Mouse (Mus musculus) CH12.LX (cell line): ENCODE measurements around the gene Nle1.
"Not testable (repeated sequence)": the region's sequence is repeated elsewhere in the genome, so short reads cannot be mapped to it uniquely, and the experiment has no call there.

ENCODE experiments used
- CTCF ChIP-seq, 2 experiments: IDR thresholded peaks in 1 of 2; conservative IDR thresholded peaks in 1 of 2; 2 replicates each; pipeline ENCODE4 v1.5.1; 2011 to 2012; ENCODE audit warnings: low read depth in 2 of 2, low read length in 2 of 2, improper control_type of control experiment in 1 of 2, inconsistent platforms in 1 of 2, mild to moderate bottlenecking in 1 of 2, moderate library complexity in 1 of 2
- GABPA ChIP-seq: IDR thresholded peaks from 2 replicates; pipeline ENCODE4 v1.6.1; 2012; ENCODE audit warnings: low read depth, low read length, improper control_type of control experiment, inconsistent platforms; ENCODE audit not compliant: insufficient replicate concordance
- NRF1 ChIP-seq: IDR thresholded peaks from 2 replicates; pipeline ENCODE4 v1.6.1; 2014; ENCODE audit warnings: low read depth, mild to moderate bottlenecking, inconsistent platforms, low read length, improper control_type of control experiment, moderate library complexity
- PAX5 ChIP-seq: IDR thresholded peaks from 2 replicates; pipeline ENCODE4 v1.6.1; 2012; ENCODE audit warnings: low read length, inconsistent platforms, mixed read lengths
- POLR2A ChIP-seq: IDR thresholded peaks from 2 replicates; pipeline ENCODE4 v1.6.1; 2011; ENCODE audit warnings: low read depth, mild to moderate bottlenecking, improper control_type of control experiment, low read length
- POLR2AphosphoS2 ChIP-seq: IDR thresholded peaks from 2 replicates; pipeline ENCODE4 v1.6.1; 2011; ENCODE audit warnings: low read depth, low read length, improper control_type of control experiment
- TCF12 ChIP-seq: IDR thresholded peaks from 2 replicates; pipeline ENCODE4 v1.6.1; 2014; ENCODE audit warnings: low read depth, mild to moderate bottlenecking, inconsistent platforms, low read length, improper control_type of control experiment
- USF1 ChIP-seq: IDR thresholded peaks from 2 replicates; pipeline ENCODE4 v1.6.1; 2014; ENCODE audit warnings: low read depth, mild to moderate bottlenecking, inconsistent platforms, low read length, improper control_type of control experiment
- ZC3H11A ChIP-seq: IDR thresholded peaks from 2 replicates; pipeline ENCODE4 v1.6.1; 2012; ENCODE audit warnings: low read depth, mild to moderate bottlenecking, inconsistent platforms, low read length, improper control_type of control experiment

GRCm38 (mm10) chr11:82931671-82932450 lies 23.6 kb upstream of the Nle1 start:
- not testable (repeated sequence) for TF ChIP-seq GABPA; POLR2AphosphoS2; POLR2A; USF1; NRF1; TCF12; CTCF (conservative IDR thresholded peaks at IDR 0.05 in 1 of 2, IDR thresholded peaks at IDR 0.05 in 1 of 2; ENCODE audit: low read depth in 2 of 2, low read length in 2 of 2); PAX5; ZC3H11A
